Mouse (Mus musculus): ENCODE results near the gene Ncmap.

GRCm38 (mm10) chr4:135413491-135413890 is 15.5 kb upstream of the Ncmap start:
- TF ChIP-seq CTCF (IDR thresholded peaks at IDR 0.05; ENCODE audit: low read depth) (no peak), EP300 (IDR thresholded peaks at IDR 0.05; ENCODE audit: low read depth) (no peak)
